ENCODE assay signal across 20 mouse cellular contexts in the genomic region with DNA sequence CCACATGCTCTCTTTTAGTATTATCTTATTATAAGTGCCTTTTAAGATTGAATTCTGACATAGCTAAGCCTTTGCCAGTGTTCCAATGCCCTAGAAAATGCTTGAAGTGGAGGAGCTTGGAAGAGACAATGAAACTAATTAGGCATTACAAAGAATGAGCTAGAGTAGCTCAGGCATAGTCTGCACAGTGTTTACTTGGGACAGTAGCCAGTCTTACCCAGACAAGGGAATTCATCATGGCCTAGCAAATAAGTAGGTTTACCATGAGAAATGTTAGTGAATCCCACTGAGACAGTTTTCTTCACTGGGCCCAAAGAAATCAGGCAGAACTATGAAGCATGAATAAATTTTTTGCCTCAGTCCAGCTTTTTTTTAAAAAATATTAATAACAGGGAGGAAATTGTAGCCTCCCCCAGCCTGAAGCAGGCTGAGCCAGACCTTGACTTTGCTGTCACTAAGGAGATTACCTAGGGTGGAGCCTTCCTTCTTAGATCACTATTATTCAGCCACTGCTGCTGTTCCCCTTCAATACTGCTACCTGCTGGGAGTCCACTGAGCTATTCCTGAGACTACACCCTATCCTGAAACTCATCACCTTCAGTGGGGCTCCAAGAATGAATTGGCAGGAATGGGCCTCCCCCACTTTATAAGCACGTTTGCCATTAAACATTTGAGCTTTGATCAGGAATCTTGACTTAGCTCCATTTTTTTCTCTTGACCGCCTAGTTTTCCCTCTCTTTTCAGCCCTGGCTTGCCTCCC.
DNase-seq lines count a peak whose midpoint lies in the region; ATAC-seq lines count a peak whose summit lies in the region.
"Had no signal": no experiment of that assay in that cellular context is flagged by ENCODE, and none has a peak within 500 bp of the region (broad histone marks: within the 10 kb centered on the region; RNA-seq: fewer than 3 reads in every experiment).

No protein-coding gene starts in this region.

- DNase-seq in retina, postnatal 1 day = peak; percentile 1
- no peak for DNase-seq in retina, embryonic 14.5 days (ENCODE audit: low spot score)
- peak; percentile 64 for DNase-seq in Muller cell, postnatal 12 days (ENCODE audit: inconsistent ontology term)
- peak; percentile 25 for DNase-seq in ZHBTc4 (ENCODE audit: low read depth, low spot score)
- DNase-seq in testis, postnatal 10 days (ENCODE audit: low spot score) = no peak
- DNase-seq in right cerebral cortex, postnatal 10 days (ENCODE audit: low spot score in 2 of 2) = no peak
- DNase-seq: adrenal gland, adult 2 months; adrenal gland, postnatal 10 days; adrenal gland, postnatal 25 days; cerebellum, adult 11 months; cerebellum, adult 18-20 months; cerebellum, adult 8-10 months; cerebellum, postnatal 10 days; cerebellum, postnatal 25 days had no signal

- H3K4me1 ChIP-seq in forebrain, embryonic 12.5 days = no peaks in the 10 kb centered on the region
- H3K4me1 ChIP-seq: embryonic facial prominence, embryonic 10.5 days; embryonic facial prominence, embryonic 12.5 days had no signal

- ATAC-seq in forebrain, embryonic 12.5 days (ENCODE audit: low FRiP score) = no peak
- ATAC-seq: forebrain, embryonic 14.5 days; forebrain, embryonic 16.5 days had no signal

- H3K27ac ChIP-seq in forebrain, embryonic 12.5 days = no peak overlapping the region
- H3K27ac ChIP-seq: embryonic facial prominence, embryonic 10.5 days; embryonic facial prominence, embryonic 12.5 days had no signal

- H3K9me3 ChIP-seq in forebrain, embryonic 12.5 days = no peaks in the 10 kb centered on the region
- H3K9me3 ChIP-seq: embryonic facial prominence, embryonic 10.5 days; embryonic facial prominence, embryonic 12.5 days; G1E had no signal

- no peak overlapping the region for H3K4me2 ChIP-seq in forebrain, embryonic 12.5 days
- H3K4me2 ChIP-seq: embryonic facial prominence, embryonic 12.5 days had no signal

- WGBS in forebrain, embryonic 12.5 days = 58% methylated on average over 2 of the region's 2 CpGs

- H3K36me3 ChIP-seq in forebrain, embryonic 12.5 days (replicated peaks) = no peaks in the 10 kb centered on the region
- H3K36me3 ChIP-seq: embryonic facial prominence, embryonic 10.5 days; embryonic facial prominence, embryonic 12.5 days; G1E had no signal

- H3K27me3 ChIP-seq in forebrain, embryonic 12.5 days = no peaks in the 10 kb centered on the region
- H3K27me3 ChIP-seq: embryonic facial prominence, embryonic 12.5 days had no signal

- no peak overlapping the region for H3K4me3 ChIP-seq in forebrain, embryonic 12.5 days (replicated peaks)
- H3K4me3 ChIP-seq: embryonic facial prominence, embryonic 10.5 days; embryonic facial prominence, embryonic 12.5 days had no signal

- no peak overlapping the region for H3K9ac ChIP-seq in forebrain, embryonic 12.5 days
- H3K9ac ChIP-seq: embryonic facial prominence, embryonic 12.5 days had no signal

Comparison
In these comparisons a context has a peak if more than half of its experiments do, and no peak if none do; other contexts are left out.
1. DNase-seq: peak in retina, postnatal 1 day (single experiment), Muller cell, postnatal 12 days (single experiment) and ZHBTc4 (single experiment); none in retina, embryonic 14.5 days (single experiment), testis, postnatal 10 days (single experiment) and right cerebral cortex, postnatal 10 days (0 of 2).